In genomic region chr11:4160758-4161480, GRCm38 (mm10) we compare ENCODE assay signal across 8 mouse cellular contexts. TPM values are rescaled to one million over a fixed set of nuclear protein-coding genes. Genes with fewer than 3 reads are reported as not detected.
A peak's percentile ranks its signal among the peaks of the same experiment; 100 is the strongest.
DNase-seq lines count a peak whose midpoint lies in the region; ATAC-seq and TF ChIP-seq lines count a peak whose summit lies in the region.

No protein-coding gene starts in this region.

- DNase-seq in heart, postnatal 0 days (ENCODE audit: low spot score), result no peak
- no peak for DNase-seq in heart, adult 11 months
- DNase-seq in MEL-GATA-1-ER (ENCODE audit: extremely low read depth, low read depth), result peak; percentile 19
- DNase-seq in forebrain, postnatal 0 days, result no peak
- DNase-seq in midbrain, embryonic 10.5 days (ENCODE audit: low spot score), result no peak
- DNase-seq in adrenal gland, postnatal 14 days, result no peak
- no peak for DNase-seq in retina, postnatal 1 day

- 5% methylated on average over 15 of the region's 15 CpGs for WGBS in heart, postnatal 0 days
- WGBS in forebrain, postnatal 0 days, result 8% methylated on average over 15 of the region's 15 CpGs
- WGBS in midbrain, embryonic 10.5 days, result 9% methylated on average over 15 of the region's 15 CpGs

- peak overlapping the region; percentile 94 for H3K27ac ChIP-seq in heart, postnatal 0 days (ENCODE audit: low read depth)
- H3K27ac ChIP-seq in forebrain, postnatal 0 days (ENCODE audit: low read depth, low read length), result peak overlapping the region; percentile 97
- peak overlapping the region; percentile 90 for H3K27ac ChIP-seq in midbrain, embryonic 10.5 days (replicated peaks)

- no peaks in the 10 kb centered on the region for H3K27me3 ChIP-seq in heart, postnatal 0 days (ENCODE audit: control insufficient read depth, insufficient read depth, low read length)
- no peaks in the 10 kb centered on the region for H3K27me3 ChIP-seq in forebrain, postnatal 0 days (ENCODE audit: insufficient read depth, low read length)
- H3K27me3 ChIP-seq in midbrain, embryonic 10.5 days (ENCODE audit: low read depth, poor library complexity, severe bottlenecking), result no peaks in the 10 kb centered on the region

- no peaks in the 10 kb centered on the region for H3K9me3 ChIP-seq in heart, postnatal 0 days (replicated peaks; ENCODE audit: control insufficient read depth, low read length)
- H3K9me3 ChIP-seq in forebrain, postnatal 0 days (ENCODE audit: low read length), result no peaks in the 10 kb centered on the region
- H3K9me3 ChIP-seq in midbrain, embryonic 10.5 days (replicated peaks), result no peaks in the 10 kb centered on the region

- peaks cover 21% of the 10 kb centered on the region for H3K4me1 ChIP-seq in heart, postnatal 0 days (ENCODE audit: control insufficient read depth, insufficient read depth)
- peaks cover 23% of the 10 kb centered on the region for H3K4me1 ChIP-seq in forebrain, postnatal 0 days (ENCODE audit: insufficient read depth)
- peaks cover 50% of the 10 kb centered on the region for H3K4me1 ChIP-seq in midbrain, embryonic 10.5 days

- TF ChIP-seq EP300 in heart, postnatal 0 days (IDR thresholded peaks at IDR 0.05; ENCODE audit: low read depth), result no peak

- TF ChIP-seq CTCF in heart, postnatal 0 days (IDR thresholded peaks at IDR 0.05; ENCODE audit: low read depth), result no peak
- no peak for TF ChIP-seq CTCF in forebrain, postnatal 0 days (IDR thresholded peaks at IDR 0.05; ENCODE audit: low read depth)

- peak overlapping the region; percentile 80 for H3K4me2 ChIP-seq in heart, postnatal 0 days (ENCODE audit: low read depth, low read length)
- H3K4me2 ChIP-seq in forebrain, postnatal 0 days (ENCODE audit: low read depth), result peak overlapping the region; percentile 84

- no peak for ATAC-seq in heart, postnatal 0 days (ENCODE audit: insufficient read depth, low read depth)
- no peak for ATAC-seq in forebrain, postnatal 0 days
- no peak for ATAC-seq in inflammation-experienced regulatory T-cells, adult 6 months

- H3K36me3 ChIP-seq in heart, postnatal 0 days (replicated peaks; ENCODE audit: control insufficient read depth, insufficient read depth, low read length), result peaks cover 47% of the 10 kb centered on the region
- H3K36me3 ChIP-seq in forebrain, postnatal 0 days (ENCODE audit: insufficient read depth), result peaks cover 44% of the 10 kb centered on the region
- H3K36me3 ChIP-seq in midbrain, embryonic 10.5 days, result peaks cover 48% of the 10 kb centered on the region

- H3K4me3 ChIP-seq in heart, postnatal 0 days (ENCODE audit: low read depth, low read length), result peak overlapping the region; percentile 77
- peak overlapping the region; percentile 84 for H3K4me3 ChIP-seq in forebrain, postnatal 0 days (ENCODE audit: low read depth, low read length)
- peak overlapping the region; percentile 91 for H3K4me3 ChIP-seq in midbrain, embryonic 10.5 days

- peak overlapping the region; percentile 77 for H3K9ac ChIP-seq in heart, postnatal 0 days (replicated peaks; ENCODE audit: low read depth, low read length)
- peak overlapping the region; percentile 91 for H3K9ac ChIP-seq in forebrain, postnatal 0 days

RNA-seq across cellular contexts. Expression of gene Sf3a1, which starts 0.8 kb away (rescaled TPM):
- total RNA-seq in heart, postnatal 0 days (2014; rRNA removed; ENCODE audit: low replicate concordance), result 14.0 and 20.6 TPM in 2 replicates
- polyA plus RNA-seq in heart, postnatal 0 days (2015; fragmentation: Nextera tagmentation; extraction: Ambion mirVana), result 16.4 and 16.7 TPM in 2 replicates
- total RNA-seq in forebrain, postnatal 0 days (2014; rRNA removed), result 46.7 and 54.4 TPM in 2 replicates
- polyA plus RNA-seq in forebrain, postnatal 0 days (2015; fragmentation: Nextera tagmentation; extraction: Ambion mirVana), result 30.6 and 34.6 TPM in 2 replicates
- 95.2 and 97.1 TPM in 2 replicates for polyA plus RNA-seq in midbrain, embryonic 10.5 days (2016; fragmentation: Nextera tagmentation; extraction: Ambion mirVana)
- 10 to 100 TPM; 54.2 to 71.2 (median 66.6) TPM for polyA plus RNA-seq in inflammation-experienced regulatory T-cells, adult 6 months (2017; shearing (Covaris generic))
- total RNA-seq in adrenal gland, postnatal 14 days (2021), result 43.7 and 49.8 TPM in 2 replicates

RNA-seq across cellular contexts. Expression of gene Ccdc157, which starts 0.8 kb away (rescaled TPM):
- total RNA-seq in heart, postnatal 0 days (2014; rRNA removed; ENCODE audit: low replicate concordance), result 4.5 and 6.5 TPM in 2 replicates
- 2.7 and 2.8 TPM in 2 replicates for polyA plus RNA-seq in heart, postnatal 0 days (2015; fragmentation: Nextera tagmentation; extraction: Ambion mirVana)
- total RNA-seq in forebrain, postnatal 0 days (2014; rRNA removed), result 13.9 and 25.0 TPM in 2 replicates
- polyA plus RNA-seq in forebrain, postnatal 0 days (2015; fragmentation: Nextera tagmentation; extraction: Ambion mirVana), result 5.2 and 7.8 TPM in 2 replicates
- 6.9 and 8.3 TPM in 2 replicates for polyA plus RNA-seq in midbrain, embryonic 10.5 days (2016; fragmentation: Nextera tagmentation; extraction: Ambion mirVana)
- 1 to 10 TPM; 1.5 to 2.9 (median 2.9) TPM for polyA plus RNA-seq in inflammation-experienced regulatory T-cells, adult 6 months (2017; shearing (Covaris generic))
- total RNA-seq in adrenal gland, postnatal 14 days (2021), result 8.7 and 11.5 TPM in 2 replicates

RNA-seq across cellular contexts. Expression of gene Tbc1d10a, which starts 25.7 kb away (rescaled TPM):
- total RNA-seq in heart, postnatal 0 days (2014; rRNA removed; ENCODE audit: low replicate concordance), result 17.5 and 31.3 TPM in 2 replicates
- polyA plus RNA-seq in heart, postnatal 0 days (2015; fragmentation: Nextera tagmentation; extraction: Ambion mirVana), result 10.9 and 11.4 TPM in 2 replicates
- total RNA-seq in forebrain, postnatal 0 days (2014; rRNA removed), result 41.9 and 42.0 TPM in 2 replicates
- polyA plus RNA-seq in forebrain, postnatal 0 days (2015; fragmentation: Nextera tagmentation; extraction: Ambion mirVana), result 33.1 and 37.6 TPM in 2 replicates
- polyA plus RNA-seq in midbrain, embryonic 10.5 days (2016; fragmentation: Nextera tagmentation; extraction: Ambion mirVana), result 26.3 and 26.4 TPM in 2 replicates
- polyA plus RNA-seq in inflammation-experienced regulatory T-cells, adult 6 months (2017; shearing (Covaris generic)), result 10 to 100 TPM; 14.3 to 20.5 (median 19.0) TPM
- total RNA-seq in adrenal gland, postnatal 14 days (2021), result 15.6 and 18.2 TPM in 2 replicates

RNA-seq across cellular contexts. Expression of gene Rnf215, which starts 25.9 kb away (rescaled TPM):
- 21.3 and 36.1 TPM in 2 replicates for total RNA-seq in heart, postnatal 0 days (2014; rRNA removed; ENCODE audit: low replicate concordance)
- 17.4 and 17.6 TPM in 2 replicates for polyA plus RNA-seq in heart, postnatal 0 days (2015; fragmentation: Nextera tagmentation; extraction: Ambion mirVana)
- total RNA-seq in forebrain, postnatal 0 days (2014; rRNA removed), result 73.9 and 90.1 TPM in 2 replicates
- polyA plus RNA-seq in forebrain, postnatal 0 days (2015; fragmentation: Nextera tagmentation; extraction: Ambion mirVana), result 37.4 and 45.4 TPM in 2 replicates
- 21.3 and 29.3 TPM in 2 replicates for polyA plus RNA-seq in midbrain, embryonic 10.5 days (2016; fragmentation: Nextera tagmentation; extraction: Ambion mirVana)
- 10 to 100 TPM in 1 of 3 experiments, 1 to 10 TPM in 2; 7.5 to 10.4 (median 8.4) TPM for polyA plus RNA-seq in inflammation-experienced regulatory T-cells, adult 6 months (2017; shearing (Covaris generic))
- total RNA-seq in adrenal gland, postnatal 14 days (2021), result 17.2 and 25.2 TPM in 2 replicates

RNA-seq across cellular contexts. Expression of gene Sec14l2, which starts 37.7 kb away (rescaled TPM):
- total RNA-seq in heart, postnatal 0 days (2014; rRNA removed; ENCODE audit: low replicate concordance), result 0.27 and 1.8 TPM in 2 replicates
- 0.41 and 0.49 TPM in 2 replicates for polyA plus RNA-seq in heart, postnatal 0 days (2015; fragmentation: Nextera tagmentation; extraction: Ambion mirVana)
- total RNA-seq in forebrain, postnatal 0 days (2014; rRNA removed), result 4.4 and 5.8 TPM in 2 replicates
- polyA plus RNA-seq in forebrain, postnatal 0 days (2015; fragmentation: Nextera tagmentation; extraction: Ambion mirVana), result 2.9 and 3.4 TPM in 2 replicates
- polyA plus RNA-seq in midbrain, embryonic 10.5 days (2016; fragmentation: Nextera tagmentation; extraction: Ambion mirVana), result 2.2 and 2.9 TPM in 2 replicates
- 1 to 10 TPM in 2 of 3 experiments, under 1 TPM in 1; 0.79 to 2.7 (median 1.3) TPM for polyA plus RNA-seq in inflammation-experienced regulatory T-cells, adult 6 months (2017; shearing (Covaris generic))
- 3.6 and 27.0 TPM in 2 replicates for total RNA-seq in adrenal gland, postnatal 14 days (2021)
